Mouse (Mus musculus) fat pad, adult 2 months (tissue): ENCODE measurements around the gene Hmgxb4.

Experiments
- DNase-seq: peaks from one replicate; pipeline ENCODE4 v3.0.0-alpha.2; 2011; ENCODE audit warnings: low read depth, low spot score; ENCODE audit errors: extremely low read depth

The Hmgxb4 gene

GRCm38 (mm10) chr8:75018274-75018972 lies 25.3 kb downstream of the Hmgxb4 start:
- no peak for DNase-seq

DNA sequence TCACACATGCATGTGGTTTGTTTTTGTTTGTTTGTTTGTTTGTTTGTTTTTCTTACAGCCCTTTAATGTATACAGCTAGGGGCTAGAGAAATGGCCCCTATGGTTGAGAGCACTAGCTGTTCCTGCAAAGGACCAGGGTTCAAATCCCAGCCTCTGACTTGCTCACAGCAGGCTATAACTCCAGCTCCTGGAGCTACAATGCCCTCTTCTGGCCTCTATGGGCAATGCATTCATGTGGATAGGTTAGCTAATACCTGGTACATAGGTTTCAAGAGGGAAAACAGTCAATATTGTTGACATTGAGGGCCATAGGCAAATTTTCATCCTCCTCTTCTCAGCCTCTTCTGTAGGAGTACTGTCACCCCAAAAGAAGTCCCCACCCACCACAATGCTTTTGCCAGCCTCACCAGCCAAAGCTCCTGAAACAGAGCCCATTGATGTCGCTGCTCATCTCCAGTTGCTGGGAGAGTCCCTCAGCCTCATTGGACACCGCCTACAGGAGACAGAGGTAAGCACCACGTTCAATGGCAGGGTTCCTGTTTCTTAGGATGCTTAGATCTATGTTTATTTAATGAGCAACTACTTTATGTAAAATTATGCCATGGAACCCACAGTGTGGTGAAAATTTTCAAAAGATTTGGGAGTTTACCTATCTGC lies 30.6 kb downstream of the Hmgxb4 start:
- DNase-seq = no peak

DNA sequence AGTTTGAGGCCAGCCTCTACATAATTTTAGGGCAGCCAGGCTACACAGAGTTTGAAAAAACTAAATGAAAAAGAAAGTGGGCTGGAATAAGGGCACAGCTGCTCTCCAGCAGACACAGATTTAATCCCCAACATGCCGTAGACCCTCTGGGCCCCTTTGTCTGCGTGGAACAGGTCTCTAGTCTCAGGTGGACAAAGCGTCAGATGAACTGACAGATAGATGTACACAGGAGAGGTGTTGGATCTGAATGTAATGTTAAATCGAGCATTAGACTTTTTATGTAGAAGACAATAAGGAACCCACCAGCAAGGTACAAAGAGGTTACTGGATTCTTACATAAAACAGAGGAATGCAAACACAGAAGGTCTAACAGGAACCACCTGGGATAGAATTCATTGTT lies 32.7 kb downstream of the Hmgxb4 start:
- no peak for DNase-seq

DNA sequence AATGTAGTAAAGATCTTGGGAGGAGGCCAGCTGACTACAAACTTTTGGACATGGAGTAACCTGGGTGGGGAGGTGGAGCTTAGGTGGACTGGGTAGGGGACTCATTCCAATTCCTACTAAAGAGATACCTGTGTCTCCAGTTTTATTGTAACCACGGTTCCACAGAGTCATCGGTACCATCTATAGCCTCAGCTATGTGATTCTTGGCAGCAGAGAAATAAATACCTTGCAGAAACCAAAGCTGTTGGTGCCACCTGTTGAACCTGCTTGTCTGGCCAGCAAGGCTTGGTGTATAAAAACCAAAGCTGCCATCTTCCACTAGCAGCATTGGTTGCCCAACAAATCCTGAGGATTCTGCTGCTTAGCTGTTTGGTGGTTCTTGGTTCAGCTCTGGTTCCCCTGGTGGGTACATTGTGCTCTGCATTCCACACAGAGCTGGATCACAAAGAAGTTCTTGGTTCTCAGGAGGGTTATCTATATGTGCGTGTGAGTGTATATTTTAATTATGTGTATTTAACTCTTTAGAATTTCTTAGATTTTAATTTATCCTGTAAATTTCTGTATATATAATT lies 37.4 kb downstream of the Hmgxb4 start:
- DNase-seq = peak; percentile 74

DNA sequence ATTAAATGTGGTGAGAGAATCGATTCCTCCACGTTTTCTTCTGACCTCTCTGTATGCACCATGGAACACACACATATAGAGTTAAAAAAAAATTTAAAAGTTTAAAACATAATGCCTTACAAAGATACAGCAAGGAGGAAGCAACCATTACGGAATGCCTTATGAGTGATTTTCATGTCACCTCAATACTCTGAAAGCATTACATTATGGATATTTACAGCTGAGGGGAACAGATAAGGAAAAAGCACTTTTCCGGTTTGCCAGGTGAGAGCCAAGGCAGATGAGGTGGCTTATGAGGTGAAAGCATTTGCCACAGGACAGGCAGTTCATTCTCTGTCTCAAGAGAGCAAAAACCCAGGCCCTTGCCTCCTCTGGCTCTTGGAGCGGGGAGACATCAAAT lies 39.8 kb downstream of the Hmgxb4 start:
- no peak for DNase-seq

DNA sequence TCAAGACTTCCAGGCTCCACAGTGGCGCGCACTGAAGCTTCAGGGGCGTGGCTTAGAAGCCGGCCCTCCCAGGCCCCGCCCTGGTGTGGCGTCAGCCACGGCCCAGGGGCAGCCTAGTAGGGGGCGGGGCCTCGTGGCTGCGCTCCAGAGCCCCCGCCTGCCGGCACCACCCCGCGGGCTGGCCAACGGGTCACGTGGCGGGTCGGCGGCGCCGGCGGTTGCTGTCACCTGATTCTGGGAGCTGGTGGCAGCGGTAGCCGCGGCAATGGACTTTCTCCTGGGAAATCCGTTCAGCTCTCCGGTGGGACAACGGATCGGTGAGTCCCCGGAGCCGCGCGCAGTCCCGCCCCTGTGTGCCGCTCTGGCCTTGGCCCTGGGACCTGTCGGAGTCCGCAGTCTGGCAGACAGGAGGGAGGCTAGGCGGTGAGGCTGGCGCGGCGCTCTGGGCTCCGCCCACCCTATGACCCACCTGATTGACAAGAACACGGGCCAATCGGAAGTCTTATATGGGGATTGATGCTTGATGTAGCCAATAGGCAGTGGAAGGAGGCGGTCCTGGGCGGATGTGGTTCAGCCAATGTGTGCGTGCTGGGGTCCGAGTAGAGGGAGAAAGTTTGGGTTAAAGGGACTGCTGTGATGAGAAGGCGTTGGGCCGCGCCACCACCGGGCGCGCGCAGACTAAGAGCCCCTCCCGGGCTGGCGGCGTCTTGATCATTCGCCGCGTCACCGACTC lies 40.5 kb downstream of the Hmgxb4 start, which contains the start of gene Tom1:
Gene Tom1, plus strand, starts transcription at position 195 of the 733 bp plus-strand sequence.
- DNase-seq = peak; percentile 86

DNA sequence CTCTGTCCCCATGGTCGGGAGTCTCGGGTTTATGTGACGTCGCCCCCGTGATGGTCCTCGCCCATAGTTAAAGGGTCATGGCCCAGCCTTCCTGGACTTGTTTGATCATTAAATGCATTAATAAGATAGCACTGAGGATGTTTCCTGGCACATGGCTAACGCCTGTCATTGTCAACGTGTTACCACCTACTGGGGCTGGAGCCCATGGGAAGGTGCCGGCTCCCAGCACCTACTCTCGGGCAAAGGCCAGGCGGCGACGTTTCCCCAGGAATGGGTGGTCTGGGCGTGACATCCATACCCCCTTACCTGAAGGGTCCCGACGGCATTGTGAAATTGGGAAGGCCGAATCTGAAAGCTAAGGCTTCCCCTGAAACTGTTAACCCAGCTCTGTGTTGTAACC lies 41.1 kb downstream of the Hmgxb4 start:
- DNase-seq = no peak

DNA sequence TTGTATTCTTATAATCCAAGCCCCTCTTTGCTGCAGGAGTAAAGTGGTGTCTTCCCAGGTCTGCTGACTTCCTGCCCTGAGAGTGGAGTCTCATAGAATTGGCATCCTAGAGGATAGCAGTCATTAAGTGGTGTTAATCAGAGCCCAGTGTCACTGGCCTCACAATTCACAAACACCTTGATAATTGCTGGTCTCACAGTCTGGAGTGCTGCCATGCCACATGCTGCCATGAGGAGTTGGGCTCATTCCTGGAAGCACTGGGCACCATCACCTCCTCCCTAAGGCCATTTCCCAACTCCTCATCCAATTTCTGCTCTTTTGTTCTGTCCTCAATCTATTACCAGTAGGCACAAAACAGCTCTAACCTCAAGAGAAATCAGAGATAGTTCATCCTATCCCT lies 42.5 kb downstream of the Hmgxb4 start:
- no peak for DNase-seq

DNA sequence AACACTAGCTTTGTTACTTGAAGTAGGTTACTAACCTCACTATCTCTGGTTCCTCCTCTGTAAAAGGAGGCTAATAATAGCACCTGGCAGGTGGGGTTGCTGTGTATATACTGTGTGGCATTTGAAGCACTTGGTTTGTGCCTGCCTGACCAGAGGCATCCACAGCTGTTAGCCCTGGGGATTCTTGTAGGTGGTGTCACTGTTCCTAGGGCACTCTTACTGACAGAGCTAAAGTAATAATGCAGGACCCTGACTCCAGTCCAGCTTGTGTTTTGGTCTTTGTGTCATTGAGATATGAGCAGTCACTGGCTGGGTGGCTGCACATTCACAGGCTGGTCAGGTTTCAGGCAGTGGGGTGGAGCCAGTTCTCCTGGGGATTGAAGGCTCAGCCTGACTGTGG lies 45.3 kb downstream of the Hmgxb4 start:
- DNase-seq = no peak

GRCm38 (mm10) chr8:75039754-75040153 lies 46.6 kb downstream of the Hmgxb4 start:
- no peak for DNase-seq

- DNase-seq = no peak
Observed at GRCm38 (mm10) chr8:75042171-75042570, 49.0 kb downstream of the Hmgxb4 start.

- DNase-seq = no peak
Observed at GRCm38 (mm10) chr8:75042974-75043373, 49.8 kb downstream of the Hmgxb4 start.

DNA sequence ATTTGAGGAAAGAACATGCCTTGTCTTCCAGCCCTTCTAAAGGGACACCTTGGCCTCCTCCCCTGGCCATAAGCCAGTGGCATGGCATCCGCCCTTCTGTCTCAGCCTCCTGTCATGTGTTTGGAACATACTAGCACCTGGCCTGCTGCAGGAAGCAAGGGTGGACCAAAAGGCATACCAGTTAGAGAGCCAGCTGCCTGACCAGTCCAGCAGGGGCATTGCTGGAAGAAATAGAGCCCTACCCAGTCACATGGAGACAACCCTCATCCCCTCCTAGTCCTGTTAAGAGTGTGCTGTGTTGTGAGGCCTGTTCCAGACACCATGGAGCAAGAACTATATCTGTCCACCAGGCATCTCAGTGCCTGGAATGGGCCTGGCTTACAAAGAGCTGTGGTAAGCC lies 53.1 kb downstream of the Hmgxb4 start:
- DNase-seq = no peak

DNA sequence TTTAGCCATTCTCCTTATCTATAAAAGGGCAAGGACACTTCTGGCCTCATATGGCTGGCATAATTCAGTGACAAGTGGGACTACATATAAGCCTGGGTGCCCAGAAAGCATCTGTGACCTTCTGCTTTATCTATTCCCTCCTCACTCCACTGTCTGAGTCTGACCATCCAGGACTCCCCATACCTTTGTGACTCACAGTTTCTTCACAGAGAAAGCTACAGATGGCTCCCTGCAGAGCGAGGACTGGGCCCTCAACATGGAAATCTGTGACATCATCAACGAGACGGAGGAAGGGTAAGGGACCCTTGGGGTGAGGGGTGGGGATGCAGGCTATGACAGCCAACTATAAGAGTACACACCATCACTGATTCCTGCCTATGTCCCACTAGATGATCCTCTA lies 54.6 kb downstream of the Hmgxb4 start:
- no peak for DNase-seq

DNA sequence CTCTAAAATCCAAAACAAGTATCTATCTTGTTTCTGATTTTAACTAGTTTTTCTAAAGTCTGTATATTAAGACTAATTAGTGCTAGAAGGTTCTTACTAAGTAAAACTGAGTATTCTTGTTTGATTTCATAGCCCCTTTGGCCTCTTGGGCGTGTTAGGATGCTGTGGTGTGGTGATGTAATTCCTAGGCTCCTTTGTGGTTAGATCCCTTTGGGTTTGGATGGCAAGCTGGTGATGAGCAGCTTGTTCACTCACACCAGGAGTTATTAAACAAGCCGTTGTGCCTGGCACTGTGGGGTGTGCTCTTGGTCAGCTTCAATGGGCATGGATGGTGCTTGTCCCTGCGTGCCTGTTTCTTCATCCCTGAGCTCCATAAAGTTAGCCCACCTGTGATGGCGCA lies 60.2 kb downstream of the Hmgxb4 start:
- no peak for DNase-seq

DNA sequence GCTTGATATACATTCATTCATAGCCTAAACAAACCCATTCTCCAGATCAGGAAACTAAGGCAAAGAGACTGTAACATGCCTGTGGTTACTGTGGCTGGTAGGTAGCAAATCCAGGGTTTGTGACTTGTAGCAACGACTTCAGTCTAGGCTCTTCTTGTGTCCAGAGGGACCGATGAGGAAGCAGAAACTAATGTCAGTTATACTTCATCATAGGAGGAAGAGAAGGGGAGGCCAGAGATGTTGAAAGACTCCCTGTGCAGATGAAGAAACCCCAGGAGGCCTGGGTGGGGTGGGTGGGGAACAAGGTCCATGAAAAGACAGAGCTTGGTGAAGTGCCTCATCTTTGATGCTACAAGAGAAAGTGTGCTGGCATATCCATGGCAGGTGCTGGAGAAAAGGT lies 62.5 kb downstream of the Hmgxb4 start:
- no peak for DNase-seq

- DNase-seq = no peak
Observed at GRCm38 (mm10) chr8:75060022-75060421, 66.9 kb downstream of the Hmgxb4 start.

DNA sequence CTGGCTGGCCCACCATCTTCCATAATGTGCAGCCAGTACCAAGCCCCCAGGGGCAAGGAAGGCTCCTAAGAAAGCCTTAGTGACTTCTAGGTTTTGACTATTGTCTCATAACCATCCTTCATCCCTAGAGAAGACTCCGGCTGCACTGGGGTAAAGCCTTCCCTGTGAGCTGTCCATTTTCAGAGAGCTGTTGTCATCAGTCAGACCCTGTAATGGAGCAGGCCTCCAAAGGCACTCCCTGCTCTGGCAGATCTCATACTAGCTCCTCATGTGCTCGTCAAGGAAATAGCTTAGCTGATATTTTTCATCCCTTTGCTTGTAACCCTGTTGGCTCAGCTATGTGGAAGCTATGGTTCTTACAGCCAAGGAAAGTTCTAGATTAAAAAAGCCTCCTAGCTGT lies 67.7 kb downstream of the Hmgxb4 start:
- no peak for DNase-seq

- DNase-seq = no peak
Observed at GRCm38 (mm10) chr8:75063290-75063689, 70.1 kb downstream of the Hmgxb4 start.

GRCm38 (mm10) chr8:75064790-75065189 lies 71.6 kb downstream of the Hmgxb4 start:
- DNase-seq = no peak

GRCm38 (mm10) chr8:75067287-75067686 lies 74.1 kb downstream of the Hmgxb4 start:
- no peak for DNase-seq

- no peak for DNase-seq
Observed at GRCm38 (mm10) chr8:75070297-75070696, 77.1 kb downstream of the Hmgxb4 start.
